Mouse (Mus musculus) retina, postnatal 1 day (tissue): ENCODE results near the gene Pgam1.
A peak's percentile ranks its signal among the peaks of the same experiment; 100 is the strongest.
"Not testable (repeated sequence)": the region's sequence is repeated elsewhere in the genome, so short reads cannot be mapped to it uniquely, and the experiment has no call there.

ENCODE experiments used
- DNase-seq: peaks from one replicate; pipeline ENCODE4 v3.0.0-alpha.2; 2012

The Pgam1 gene

DNA sequence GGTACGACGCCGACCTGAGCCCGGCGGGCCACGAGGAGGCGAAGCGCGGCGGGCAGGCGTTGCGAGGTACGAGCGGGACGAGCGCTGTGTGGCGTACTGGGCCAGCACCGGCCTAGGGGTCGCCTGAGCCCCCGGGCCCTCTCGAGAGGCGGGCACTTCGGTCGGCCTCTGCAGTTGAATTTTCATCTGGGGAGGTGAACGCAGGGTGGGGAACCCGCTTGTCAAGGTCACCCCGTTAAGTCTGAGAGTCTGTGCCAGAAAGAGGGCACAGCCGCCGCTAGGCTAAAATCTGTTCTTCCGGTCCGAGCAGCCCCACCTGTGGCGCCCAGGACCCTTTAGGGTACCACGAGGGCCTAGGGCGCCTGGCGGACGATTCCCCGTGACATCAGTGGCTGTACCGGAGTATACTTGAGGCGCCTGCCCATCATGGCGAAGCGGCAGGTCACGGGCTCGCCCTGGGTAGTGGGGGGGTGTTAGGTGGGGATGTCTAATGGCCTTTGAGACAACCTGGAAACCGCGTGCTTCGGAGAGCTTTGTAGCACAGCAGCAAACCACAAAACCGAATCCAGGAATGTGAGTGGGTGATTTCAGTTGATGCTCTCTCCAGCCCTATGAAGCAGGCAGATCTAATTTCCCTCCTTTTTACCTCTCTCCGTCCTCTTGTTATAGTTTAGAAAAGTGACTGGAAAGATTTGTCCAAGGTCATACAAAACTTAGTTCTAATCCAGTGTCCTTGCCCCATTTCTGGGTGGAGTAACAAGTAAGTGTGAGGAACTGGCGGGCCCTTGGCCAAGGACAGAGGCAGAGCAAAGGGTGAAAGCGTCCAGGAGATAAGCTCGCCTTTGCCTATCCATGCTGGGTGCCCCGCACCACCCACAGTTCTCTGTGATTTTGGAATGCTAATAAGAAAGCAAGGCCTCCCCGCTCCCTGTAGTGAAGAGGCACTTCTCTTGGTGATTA lies 678 bp downstream of the Pgam1 start:
- DNase-seq: peak; percentile 55

DNA sequence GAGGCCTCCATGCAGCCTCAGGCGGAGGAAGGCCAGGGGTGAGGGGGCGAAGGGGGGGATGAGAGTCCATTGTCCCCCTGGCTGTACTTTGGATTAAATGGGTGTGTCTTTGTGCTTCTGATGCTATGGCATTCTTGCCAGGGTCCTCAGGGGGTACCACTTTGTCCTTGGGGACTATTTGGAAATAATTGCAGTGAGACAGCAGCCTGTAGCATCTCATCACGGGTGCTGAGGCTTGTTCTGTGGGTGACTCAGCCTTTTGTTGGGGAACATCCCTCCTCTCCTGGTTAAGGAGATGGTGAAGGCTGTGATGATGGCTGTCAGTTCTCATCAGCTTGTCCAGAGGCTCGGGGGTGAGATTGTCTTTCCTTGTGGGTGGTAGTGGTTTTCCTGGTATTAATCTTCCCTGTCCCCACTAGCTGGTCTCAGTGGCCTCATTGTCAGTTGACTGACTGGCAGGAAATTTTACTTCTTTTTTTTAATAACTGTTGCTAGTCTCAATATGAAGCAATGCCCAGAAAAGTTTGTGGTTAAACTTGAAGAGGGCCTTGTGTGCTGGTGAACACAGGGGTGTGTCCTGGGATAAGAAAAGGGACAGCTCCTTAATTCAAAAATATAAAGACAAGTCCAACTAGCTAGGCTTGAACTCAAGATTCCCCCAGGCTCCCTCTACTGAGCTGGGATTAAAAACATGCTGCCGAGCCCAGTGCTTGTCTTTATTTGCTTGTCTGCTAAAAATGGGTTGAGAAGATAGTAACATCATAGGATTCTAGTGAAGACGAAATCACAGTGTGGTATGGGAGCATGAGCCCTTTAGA lies 2.3 kb downstream of the Pgam1 start:
- DNase-seq: no peak

GRCm38 (mm10) chr19:41914592-41914882 lies 2.8 kb downstream of the Pgam1 start:
- not testable (repeated sequence) for DNase-seq

DNA sequence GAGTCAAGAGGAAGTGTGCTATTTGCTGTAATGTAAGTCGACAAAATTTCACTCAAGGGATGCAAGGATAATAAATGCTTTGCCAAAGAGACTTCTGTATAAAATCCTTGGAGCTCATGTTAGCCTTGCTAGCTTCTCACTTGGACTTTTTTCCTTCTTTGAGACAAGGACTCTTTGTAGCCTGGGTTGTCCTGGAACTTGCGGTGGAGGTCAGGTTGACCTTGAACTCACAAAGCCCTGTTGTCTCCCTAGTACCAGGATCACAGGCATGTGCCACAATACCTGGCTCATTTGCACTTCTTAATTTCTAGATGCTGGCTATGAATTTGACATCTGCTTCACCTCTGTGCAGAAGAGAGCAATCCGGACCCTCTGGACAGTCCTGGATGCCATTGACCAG lies 3.6 kb downstream of the Pgam1 start:
- no peak for DNase-seq

GRCm38 (mm10) chr19:41916853-41917252 lies 5.1 kb downstream of the Pgam1 start:
- DNase-seq: no peak

- no peak for DNase-seq
Measured at GRCm38 (mm10) chr19:41919471-41919870, 7.7 kb downstream of the Pgam1 start.

DNA sequence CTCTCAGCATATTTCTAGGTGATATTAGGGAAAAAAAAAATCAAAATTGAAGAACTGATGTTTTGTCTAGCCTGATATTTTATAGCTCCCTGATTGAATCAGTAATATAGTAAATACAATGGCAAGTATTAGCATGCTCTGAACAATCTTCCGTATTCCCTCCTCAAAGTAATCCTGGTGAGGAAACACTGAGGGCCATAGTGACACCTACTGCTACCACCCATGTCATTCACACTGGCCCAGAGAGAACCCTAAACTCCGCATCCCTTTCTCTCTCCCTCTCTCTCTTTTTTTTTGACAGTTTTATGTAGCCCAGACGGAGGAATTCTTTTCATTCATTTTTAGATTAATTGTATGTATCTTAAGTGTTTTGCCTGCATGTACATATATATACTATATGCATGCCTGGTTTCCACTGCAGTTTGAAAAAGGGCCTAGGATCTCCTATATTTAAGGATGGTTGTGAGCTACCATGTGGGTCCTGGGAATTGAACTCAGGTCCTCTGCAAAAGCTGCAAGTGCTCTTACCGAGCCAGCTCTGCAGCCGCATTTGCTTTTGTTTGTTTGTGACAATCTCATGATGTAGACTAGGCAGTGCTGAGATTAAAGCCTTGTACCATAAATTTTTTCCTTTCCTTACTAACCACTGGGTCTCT lies 8.8 kb downstream of the Pgam1 start:
- DNase-seq: no peak

DNA sequence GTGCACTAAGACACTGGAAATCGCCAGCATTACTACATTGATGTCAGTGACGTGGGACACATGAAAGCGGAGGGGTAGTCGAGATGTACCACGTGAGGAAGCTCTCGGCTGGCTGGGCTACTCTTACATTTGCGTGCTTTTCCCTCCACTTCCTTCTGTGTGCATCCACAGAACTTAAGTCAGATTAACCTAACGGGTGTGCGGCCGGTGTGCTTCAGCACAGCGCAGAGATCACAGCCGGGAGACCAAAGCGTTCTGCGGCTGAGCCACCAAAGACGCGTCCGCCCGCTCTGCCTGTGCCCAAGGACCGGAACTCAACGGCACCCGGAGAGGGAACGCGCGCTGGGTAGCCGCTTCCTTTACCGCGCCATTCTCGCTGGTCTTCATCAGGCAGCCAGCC lies 21.0 kb downstream of the Pgam1 start:
- DNase-seq: no peak

GRCm38 (mm10) chr19:41933179-41934086 lies 21.7 kb downstream of the Pgam1 start, which contains the start of the genes Exosc1 and Zdhhc16:
Gene Exosc1 (minus strand): TSS chr19:41933423.
Gene Zdhhc16 (plus strand): TSS chr19:41933480.
- DNase-seq: peak; percentile 99

- peak; percentile 78 for DNase-seq
Measured at GRCm38 (mm10) chr19:41934124-41934523, 22.4 kb downstream of the Pgam1 start.

- no peak for DNase-seq
Measured at GRCm38 (mm10) chr19:41935921-41936320, 24.2 kb downstream of the Pgam1 start.

DNA sequence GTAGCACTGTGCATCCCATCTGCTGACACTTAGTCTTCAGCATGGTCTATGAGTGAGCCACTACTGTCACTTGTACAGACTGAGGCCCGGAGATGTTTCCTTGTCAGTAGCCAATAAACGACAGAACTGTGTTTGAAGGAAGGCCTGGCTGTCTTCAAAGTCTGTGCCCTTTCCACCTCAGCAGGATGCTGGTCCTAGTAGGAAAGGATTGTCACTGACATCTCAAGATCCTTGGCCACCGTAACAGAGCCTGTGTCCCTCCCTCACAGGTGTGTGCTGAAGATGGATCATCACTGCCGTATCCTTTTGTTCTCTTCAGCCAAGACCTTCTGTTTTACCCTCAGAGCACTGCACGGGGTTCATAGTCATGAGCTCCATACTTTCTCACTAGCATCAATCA lies 26.8 kb downstream of the Pgam1 start:
- DNase-seq: no peak

DNA sequence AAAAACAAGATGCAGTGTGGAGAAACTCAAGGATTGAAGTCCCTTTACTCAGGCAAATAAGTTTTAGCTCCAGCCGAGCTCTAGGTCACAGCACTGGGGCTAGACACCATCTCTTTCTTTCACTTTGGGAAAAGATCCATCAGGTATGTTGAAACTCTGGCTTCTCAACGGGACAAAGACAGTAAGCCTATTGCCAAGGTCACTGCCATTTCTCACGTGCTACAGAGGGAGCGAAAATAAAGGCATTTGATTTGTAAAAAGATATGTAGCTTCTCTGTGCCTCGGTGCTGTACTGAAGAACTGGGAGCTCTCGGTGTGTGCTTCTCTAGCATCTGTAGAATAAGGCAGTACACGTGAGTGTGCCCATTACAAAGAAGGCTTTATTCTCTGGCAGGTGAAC lies 32.1 kb downstream of the Pgam1 start:
- no peak for DNase-seq

DNA sequence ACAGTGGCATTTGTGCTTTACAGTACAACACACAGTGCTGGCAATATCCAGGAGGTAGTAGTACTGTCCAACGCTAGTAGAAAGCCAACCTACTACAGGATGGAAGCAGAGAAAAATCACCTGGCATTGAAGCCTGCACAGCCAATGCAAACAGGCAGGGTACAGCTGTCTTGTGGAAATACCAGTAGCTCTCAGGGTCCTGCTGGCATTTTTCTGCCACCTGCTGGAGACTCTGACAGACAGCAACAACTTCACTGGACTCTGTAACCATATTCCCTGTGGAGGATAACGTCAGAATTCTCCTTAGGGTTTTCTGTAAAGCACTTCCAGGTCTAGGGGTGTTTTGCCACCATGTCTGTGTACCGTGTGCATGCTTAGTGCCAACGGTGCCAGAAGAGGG lies 40.6 kb downstream of the Pgam1 start:
- peak; percentile 38 for DNase-seq

DNA sequence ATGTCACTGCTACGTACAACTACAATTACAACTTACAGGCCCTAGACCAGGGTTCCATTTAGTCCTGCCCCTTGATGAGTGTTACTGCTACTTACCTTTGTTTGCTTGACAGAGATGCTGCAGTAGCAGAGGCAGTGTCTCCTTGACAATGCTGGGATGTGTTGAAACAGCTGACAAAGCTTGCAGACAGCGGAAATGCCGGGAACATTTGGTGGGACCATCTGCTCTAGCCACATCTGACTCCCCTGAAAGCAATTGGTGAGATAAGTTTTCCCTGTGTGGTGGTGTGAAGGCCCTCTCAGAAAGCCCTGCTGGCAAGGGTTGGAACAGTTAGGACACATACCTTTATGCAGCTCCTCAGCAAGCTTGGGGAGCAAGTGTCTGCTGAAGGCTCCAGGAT lies 41.9 kb downstream of the Pgam1 start:
- DNase-seq: no peak
